Mouse (Mus musculus) kidney, embryonic 14.5 days (tissue): Measurements from ENCODE around the gene Rps27. TPM values are rescaled to one million over a fixed set of nuclear protein-coding genes. Genes with fewer than 3 reads are reported as not detected.

Experiments used
- ATAC-seq: fragments of 200-750 bp; cut with Nextera tagmentation; 2 replicates; pipeline ENCODE4 v1.8.0; 2017; ENCODE audit warnings: moderate number of reproducible peaks, mild to moderate bottlenecking, moderate TSS enrichment, moderate library complexity; ENCODE audit not compliant: low FRiP score, low TSS enrichment
- H3K27ac ChIP-seq: fragments of 300-500 bp; sonication (generic); 2 replicates; pipeline ENCODE4 v1.5.1; 2014; ENCODE audit warnings: low read depth, mild to moderate bottlenecking, low read length, moderate library complexity, mixed read lengths
- H3K27me3 ChIP-seq: fragments of 300-500 bp; sonication (generic); 2 replicates; pipeline ENCODE4 v1.6.1; 2014; ENCODE audit warnings: mild to moderate bottlenecking, low read length; ENCODE audit not compliant: control insufficient read depth, insufficient read depth
- H3K36me3 ChIP-seq: fragments of 300-500 bp; sonication (generic); 2 replicates; pipeline ENCODE4 v1.6.1; 2014; ENCODE audit warnings: low read length, mixed read lengths; ENCODE audit not compliant: control insufficient read depth, insufficient read depth
- H3K4me1 ChIP-seq: fragments of 300-500 bp; sonication (generic); 2 replicates; pipeline ENCODE4 v1.6.1; 2014; ENCODE audit warnings: low read length, mixed read lengths; ENCODE audit not compliant: control insufficient read depth, insufficient read depth
- H3K4me2 ChIP-seq: fragments of 300-500 bp; sonication (generic); replicated peaks from 2 replicates; pipeline ENCODE4 v1.6.1; 2014; ENCODE audit warnings: low read depth, mild to moderate bottlenecking, low read length
- H3K4me3 ChIP-seq: fragments of 300-500 bp; sonication (generic); 2 replicates; pipeline ENCODE4 v1.5.1; 2014; ENCODE audit warnings: mild to moderate bottlenecking, low read length
- H3K9ac ChIP-seq: fragments of 300-500 bp; sonication (generic); 2 replicates; pipeline ENCODE4 v1.6.1; 2014; ENCODE audit warnings: low read depth, mild to moderate bottlenecking, low read length, moderate library complexity
- H3K9me3 ChIP-seq: fragments of 300-500 bp; sonication (generic); 2 replicates; pipeline ENCODE4 v1.6.1; 2016; ENCODE audit warnings: low read length; ENCODE audit not compliant: control insufficient read depth
- WGBS: fragments of 180-500 bp; shearing (Covaris S2); extraction: QIAGEN DNeasy Blood & Tissue Kit; methylation state at CpG from one replicate; pipeline ENCODE4 v1.1.7; 2014; 5-methylcytosine and 5-hydroxymethylcytosine counted together
- polyA plus RNA-seq: library from polyadenylated mRNA; unstranded; fragments of >200 nt; fragmentation: Nextera tagmentation; extraction: Ambion mirVana; gene quantifications from 2 replicates; pipeline ENCODE4 v1.2.1, GENCODE M21; 2014

Gene Rps27
- polyA plus RNA-seq, 1 experiment from 2014 or later, result 1,631 TPM

GRCm38 (mm10) chr3:90220531-90220951, 7.1 kb upstream of the Rps27 start:
- WGBS, result 0% methylated on average over 18 of the region's 20 CpGs
- peak; percentile 88 for ATAC-seq
- peaks cover 9% of the 10 kb centered on the region; the same call in 1 of the 2 replicates for H3K4me1 ChIP-seq
- H3K4me2 ChIP-seq, result peak overlapping the region; percentile 69
- peak overlapping the region; percentile 58 for H3K4me3 ChIP-seq
- H3K9ac ChIP-seq, result peak overlapping the region; percentile 69
- H3K36me3 ChIP-seq, result peaks cover 15% of the 10 kb centered on the region
- no peaks in the 10 kb centered on the region for H3K27me3 ChIP-seq
- no peaks in the 10 kb centered on the region for H3K9me3 ChIP-seq
- H3K27ac ChIP-seq, result peak overlapping the region; percentile 90

- WGBS, result 11% methylated on average over 6 of the region's 6 CpGs
Observed at GRCm38 (mm10) chr3:90220088-90220487, 6.6 kb upstream of the Rps27 start.

GRCm38 (mm10) chr3:90215825-90216380, 2.5 kb upstream of the Rps27 start:
- Histone ChIP-seq H3K27me3 (no peaks in the 10 kb centered on the region), H3K9ac (no peak overlapping the region), H3K27ac (no peak overlapping the region), H3K4me3 (no peak overlapping the region), H3K4me1 (peaks cover 12% of the 10 kb centered on the region), H3K9me3 (no peaks in the 10 kb centered on the region), H3K36me3 (peaks cover 17% of the 10 kb centered on the region), H3K4me2 (no peak overlapping the region)
- 66% methylated on average over 1 of the region's 1 CpGs for WGBS
- ATAC-seq, result no peak

More at GRCm38 (mm10) chr3:90220088-90220487, 6.6 kb upstream of the Rps27 start:
- H3K4me3 ChIP-seq, result peak overlapping the region; percentile 58
- peak overlapping the region; percentile 69 for H3K9ac ChIP-seq
- peak overlapping the region; percentile 90 for H3K27ac ChIP-seq
- peak overlapping the region; percentile 69 for H3K4me2 ChIP-seq
- peaks cover 10% of the 10 kb centered on the region for H3K36me3 ChIP-seq
- ATAC-seq, result peak; percentile 36; the same call in 1 of the 2 replicates
- H3K4me1 ChIP-seq, result peaks cover 9% of the 10 kb centered on the region; the same call in 1 of the 2 replicates
- no peaks in the 10 kb centered on the region for H3K9me3 ChIP-seq
- no peaks in the 10 kb centered on the region for H3K27me3 ChIP-seq

- WGBS, result 15% methylated on average over 12 of the region's 12 CpGs
- Histone ChIP-seq H3K27ac (no peak overlapping the region), H3K9ac (peak overlapping the region; percentile 37; the same call in 1 of the 2 replicates), H3K9me3 (no peaks in the 10 kb centered on the region), H3K4me3 (peak overlapping the region; percentile 95), H3K4me2 (peak overlapping the region; percentile 54), H3K36me3 (peaks cover 34% of the 10 kb centered on the region), H3K4me1 (peaks cover 12% of the 10 kb centered on the region), H3K27me3 (no peaks in the 10 kb centered on the region)
- peak; percentile 67; the same call in 1 of the 2 replicates for ATAC-seq
Observed at GRCm38 (mm10) chr3:90213956-90214684, 669 bp upstream of the Rps27 start.

- H3K27ac ChIP-seq, result no peak overlapping the region; the same call in 1 of the 2 replicates
- WGBS, result 5% methylated on average over 5 of the region's 5 CpGs
Observed at GRCm38 (mm10) chr3:90212723-90213122, 728 bp downstream of the Rps27 start.

GRCm38 (mm10) chr3:90211475-90212398, 1.7 kb downstream of the Rps27 start:
- Histone ChIP-seq H3K4me2 (peak overlapping the region; percentile 89), H3K27me3 (no peaks in the 10 kb centered on the region), H3K27ac (no peak overlapping the region), H3K9ac (peak overlapping the region; percentile 91; the same call in 1 of the 2 replicates), H3K36me3 (peaks cover 51% of the 10 kb centered on the region), H3K4me1 (peaks cover 12% of the 10 kb centered on the region), H3K9me3 (no peaks in the 10 kb centered on the region), H3K4me3 (peak overlapping the region; percentile 95)
- 79% methylated on average over 13 of the region's 13 CpGs for WGBS
- ATAC-seq, result no peak

More at GRCm38 (mm10) chr3:90212723-90213122, 728 bp downstream of the Rps27 start:
- ATAC-seq, result no peak
- Histone ChIP-seq H3K4me2 (peak overlapping the region; percentile 89), H3K4me3 (peak overlapping the region; percentile 95), H3K4me1 (peaks cover 12% of the 10 kb centered on the region), H3K36me3 (peaks cover 48% of the 10 kb centered on the region), H3K9me3 (no peaks in the 10 kb centered on the region), H3K27me3 (no peaks in the 10 kb centered on the region), H3K9ac (peak overlapping the region; percentile 91)

- WGBS, result 93% methylated on average over 5 of the region's 5 CpGs
- ATAC-seq, result no peak
- H3K36me3 ChIP-seq, result peaks cover 51% of the 10 kb centered on the region
Observed at GRCm38 (mm10) chr3:90209908-90210566, 3.4 kb downstream of the Rps27 start.

GRCm38 (mm10) chr3:90208662-90209061, 4.8 kb downstream of the Rps27 start:
- H3K4me3 ChIP-seq, result no peak overlapping the region
- no peak overlapping the region for H3K27ac ChIP-seq
- H3K9ac ChIP-seq, result no peak overlapping the region
- WGBS, result 89% methylated on average over 2 of the region's 2 CpGs
- H3K4me2 ChIP-seq, result no peak overlapping the region
- no peaks in the 10 kb centered on the region for H3K9me3 ChIP-seq
- H3K36me3 ChIP-seq, result peaks cover 51% of the 10 kb centered on the region
- ATAC-seq, result no peak
- H3K4me1 ChIP-seq, result peaks cover 12% of the 10 kb centered on the region
- no peaks in the 10 kb centered on the region for H3K27me3 ChIP-seq

More at GRCm38 (mm10) chr3:90209908-90210566, 3.4 kb downstream of the Rps27 start:
- Histone ChIP-seq H3K9me3 (no peaks in the 10 kb centered on the region), H3K4me3 (no peak overlapping the region), H3K9ac (no peak overlapping the region), H3K4me2 (no peak overlapping the region), H3K27me3 (no peaks in the 10 kb centered on the region), H3K4me1 (peaks cover 12% of the 10 kb centered on the region), H3K27ac (no peak overlapping the region)
